Mouse (Mus musculus) MEL (cell line): ENCODE results near the gene Trappc10.

Experiments
- CTCF ChIP-seq, 3 experiments: IDR thresholded peaks in 2 of 3; conservative IDR thresholded peaks in 1 of 3; 2 replicates each; pipeline ENCODE4 v1.5.1; 2011 to 2012; ENCODE audit warnings: low read length in 3 of 3, low read depth in 2 of 3, mild to moderate bottlenecking in 2 of 3, improper control_type of control experiment in 1 of 3, inconsistent platforms in 1 of 3, mixed read lengths in 1 of 3, moderate library complexity in 1 of 3; ENCODE audit not compliant: control insufficient read depth in 1 of 3, insufficient read depth in 1 of 3, poor library complexity in 1 of 3, severe bottlenecking in 1 of 3
- GATA1 ChIP-seq: IDR thresholded peaks from 2 replicates; pipeline ENCODE4 v1.6.1; 2011; ENCODE audit warnings: low read depth, low read length, improper control_type of control experiment
- MXI1 ChIP-seq: IDR thresholded peaks from 2 replicates; pipeline ENCODE4 v1.6.1; 2011; ENCODE audit warnings: mild to moderate bottlenecking, low read depth, low read length, improper control_type of control experiment
- POLR2A ChIP-seq, 2 experiments: IDR thresholded peaks; 2 replicates each; pipeline ENCODE4 v1.6.1; 2011 to 2012; ENCODE audit warnings: low read length in 2 of 2, mild to moderate bottlenecking in 2 of 2, control low read depth in 1 of 2, improper control_type of control experiment in 1 of 2, low read depth in 1 of 2, moderate library complexity in 1 of 2; ENCODE audit not compliant: control insufficient read depth in 1 of 2, insufficient read depth in 1 of 2, poor library complexity in 1 of 2
- RAD21 ChIP-seq: IDR thresholded peaks from 2 replicates; pipeline ENCODE4 v1.6.1; 2011; ENCODE audit warnings: mild to moderate bottlenecking, low read depth, low read length, improper control_type of control experiment
- TAL1 ChIP-seq: IDR thresholded peaks from 2 replicates; pipeline ENCODE4 v1.6.1; 2012; ENCODE audit warnings: mild to moderate bottlenecking, inconsistent platforms, low read length, moderate library complexity, mixed read lengths
- TBP ChIP-seq: IDR thresholded peaks from 2 replicates; pipeline ENCODE4 v1.8.0; 2011; ENCODE audit warnings: low read depth, low read length, improper control_type of control experiment
- TCF12 ChIP-seq: IDR thresholded peaks from 2 replicates; pipeline ENCODE4 v1.6.1; 2014; ENCODE audit warnings: low read depth, mild to moderate bottlenecking, inconsistent platforms, low read length, improper control_type of control experiment, moderate library complexity
- ZMIZ1 ChIP-seq: IDR thresholded peaks from 2 replicates; pipeline ENCODE4 v1.6.1; 2012; ENCODE audit warnings: low read depth, mild to moderate bottlenecking, inconsistent platforms, low read length, improper control_type of control experiment, moderate library complexity

DNA sequence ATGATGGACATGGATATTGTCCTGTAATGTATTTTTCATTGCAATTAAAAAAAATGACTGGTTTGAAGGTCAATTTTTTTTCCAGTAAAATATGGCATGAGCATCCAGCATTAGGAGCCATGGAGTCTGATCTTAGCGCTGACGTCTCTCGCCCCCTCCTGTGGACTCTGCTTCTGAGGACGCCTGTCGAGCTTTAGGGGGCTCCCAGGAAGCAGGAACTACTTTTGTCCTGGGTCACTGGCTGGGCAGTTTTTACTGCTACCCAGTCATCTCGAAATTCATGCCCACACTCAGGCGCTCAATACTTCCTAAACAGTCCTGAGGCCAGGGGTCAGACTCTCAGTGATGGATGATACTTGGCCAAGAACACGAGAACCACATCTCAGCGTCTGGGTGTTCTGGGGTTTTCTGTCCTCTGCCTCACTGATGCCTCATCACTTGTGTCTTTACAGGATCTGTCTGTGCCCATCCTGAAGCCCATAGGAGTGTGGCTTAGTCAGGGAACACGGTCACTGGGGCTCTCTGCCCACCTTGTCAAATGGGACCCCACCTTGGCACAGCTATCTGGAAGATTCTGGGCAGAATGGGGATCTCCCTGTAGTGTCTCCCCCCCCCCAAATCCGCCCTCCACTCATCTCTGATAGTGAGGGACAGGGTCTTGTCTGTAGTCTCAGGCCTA is 104.7 kb downstream of the Trappc10 start:
- TF ChIP-seq TCF12 (no peak), POLR2A (IDR thresholded peaks at IDR 0.05; ENCODE audit: control insufficient read depth in 1 of 2, insufficient read depth in 1 of 2, low read depth in 1 of 2, low read length in 2 of 2, poor library complexity in 1 of 2) (no peak), CTCF (IDR thresholded peaks at IDR 0.05 in 2 of 3, conservative IDR thresholded peaks at IDR 0.05 in 1 of 3; ENCODE audit: control insufficient read depth in 1 of 3, insufficient read depth in 1 of 3, low read depth in 2 of 3, low read length in 3 of 3, poor library complexity in 1 of 3, severe bottlenecking in 1 of 3) (no peak), TBP (no peak), RAD21 (no peak), GATA1 (no peak), TAL1 (no peak), ZMIZ1 (no peak), MXI1 (no peak)
